Mouse (Mus musculus) midbrain, embryonic 12.5 days (tissue): Measurements from ENCODE around the gene Scamp3. TPM values are rescaled to one million over a fixed set of nuclear protein-coding genes. Genes with fewer than 3 reads are reported as not detected.

Experiments used
- ATAC-seq: fragments of 200-750 bp; cut with Nextera tagmentation; 2 replicates; pipeline ENCODE4 v1.8.0; 2017; ENCODE audit warnings: low read depth, moderate TSS enrichment, moderate library complexity; ENCODE audit not compliant: low FRiP score
- H3K27ac ChIP-seq: fragments of 300-500 bp; sonication (generic); replicated peaks from 2 replicates; pipeline ENCODE4 v1.5.1; 2016; ENCODE audit warnings: mild to moderate bottlenecking
- H3K27me3 ChIP-seq: fragments of 300-500 bp; sonication (generic); 2 replicates; pipeline ENCODE4 v1.6.1; 2016; ENCODE audit warnings: mild to moderate bottlenecking
- H3K36me3 ChIP-seq: fragments of 300-500 bp; sonication (generic); 2 replicates; pipeline ENCODE4 v1.6.1; 2016
- H3K4me1 ChIP-seq: fragments of 300-500 bp; sonication (generic); 2 replicates; pipeline ENCODE4 v1.6.1; 2016
- H3K4me2 ChIP-seq: fragments of 300-500 bp; sonication (generic); replicated peaks from 2 replicates; pipeline ENCODE4 v1.6.1; 2016; ENCODE audit warnings: mild to moderate bottlenecking, moderate library complexity
- H3K4me3 ChIP-seq: fragments of 300-500 bp; sonication (generic); 2 replicates; pipeline ENCODE4 v1.5.1; 2016; ENCODE audit warnings: mild to moderate bottlenecking
- H3K9ac ChIP-seq: fragments of 300-500 bp; sonication (generic); replicated peaks from 2 replicates; pipeline ENCODE4 v1.6.1; 2016; ENCODE audit warnings: mild to moderate bottlenecking, moderate library complexity
- H3K9me3 ChIP-seq: fragments of 300-500 bp; sonication (generic); 2 replicates; pipeline ENCODE4 v1.6.1; 2016; ENCODE audit warnings: mild to moderate bottlenecking
- WGBS: fragments of 180-500 bp; shearing (Covaris S2); methylation state at CpG from one replicate; pipeline ENCODE4 v1.1.7; 2016; 5-methylcytosine and 5-hydroxymethylcytosine counted together
- polyA plus RNA-seq: library from polyadenylated mRNA; unstranded; fragments of >200 nt; fragmentation: Nextera tagmentation; extraction: Ambion mirVana; gene quantifications from 2 replicates; pipeline ENCODE4 v1.2.1, GENCODE M21; 2016

Scamp3 gene
- polyA plus RNA-seq, 1 experiment from 2014 or later: 97.1 TPM

GRCm38 (mm10) chr3:89219546-89219945 is 42.3 kb downstream of the Scamp3 start:
- peak overlapping the region; percentile 63 for H3K27ac ChIP-seq
- no peaks in the 10 kb centered on the region for H3K9me3 ChIP-seq
- peaks cover 73% of the 10 kb centered on the region for H3K4me1 ChIP-seq
- H3K27me3 ChIP-seq: no peaks in the 10 kb centered on the region
- ATAC-seq: no peak
- H3K36me3 ChIP-seq: peaks cover 60% of the 10 kb centered on the region
- no peak overlapping the region for H3K9ac ChIP-seq
- no peak overlapping the region for H3K4me2 ChIP-seq
- no peak overlapping the region for H3K4me3 ChIP-seq
- 46% methylated on average over 8 of the region's 8 CpGs for WGBS

- 75% methylated on average over 5 of the region's 5 CpGs for WGBS
- Histone ChIP-seq H3K27me3 (no peaks in the 10 kb centered on the region), H3K4me2 (no peak overlapping the region), H3K4me1 (peaks cover 71% of the 10 kb centered on the region), H3K9ac (no peak overlapping the region), H3K9me3 (no peaks in the 10 kb centered on the region), H3K27ac (peak overlapping the region; percentile 49), H3K36me3 (peaks cover 61% of the 10 kb centered on the region), H3K4me3 (no peak overlapping the region)
- ATAC-seq: no peak
Observed at GRCm38 (mm10) chr3:89221167-89221566, 43.9 kb downstream of the Scamp3 start.

- peak overlapping the region; percentile 93 for H3K4me2 ChIP-seq
- peaks cover 44% of the 10 kb centered on the region for H3K36me3 ChIP-seq
- no peaks in the 10 kb centered on the region for H3K9me3 ChIP-seq
- peak overlapping the region; percentile 98 for H3K27ac ChIP-seq
- H3K4me3 ChIP-seq: peak overlapping the region; percentile 77
- WGBS: 27% methylated on average over 11 of the region's 11 CpGs
- no peaks in the 10 kb centered on the region for H3K27me3 ChIP-seq
- no peak for ATAC-seq
- H3K9ac ChIP-seq: peak overlapping the region; percentile 93
- peaks cover 77% of the 10 kb centered on the region for H3K4me1 ChIP-seq
Observed at GRCm38 (mm10) chr3:89224796-89225195, 47.5 kb downstream of the Scamp3 start.

GRCm38 (mm10) chr3:89225321-89225815 is 48.1 kb downstream of the Scamp3 start:
- peak overlapping the region; percentile 98 for H3K27ac ChIP-seq
- peak overlapping the region; percentile 93 for H3K4me2 ChIP-seq
- H3K9ac ChIP-seq: peak overlapping the region; percentile 93
- no peak for ATAC-seq
- peak overlapping the region; percentile 77 for H3K4me3 ChIP-seq
- peaks cover 72% of the 10 kb centered on the region for H3K4me1 ChIP-seq
- H3K27me3 ChIP-seq: no peaks in the 10 kb centered on the region
- peaks cover 38% of the 10 kb centered on the region for H3K36me3 ChIP-seq
- 16% methylated on average over 12 of the region's 12 CpGs for WGBS
- H3K9me3 ChIP-seq: no peaks in the 10 kb centered on the region

GRCm38 (mm10) chr3:89225918-89226317 is 48.6 kb downstream of the Scamp3 start:
- H3K4me1 ChIP-seq: peaks cover 71% of the 10 kb centered on the region
- no peaks in the 10 kb centered on the region for H3K9me3 ChIP-seq
- H3K36me3 ChIP-seq: peaks cover 35% of the 10 kb centered on the region
- 11% methylated on average over 4 of the region's 4 CpGs for WGBS
- H3K27ac ChIP-seq: peak overlapping the region; percentile 98
- H3K4me3 ChIP-seq: peak overlapping the region; percentile 77
- ATAC-seq: peak; percentile 80
- no peaks in the 10 kb centered on the region for H3K27me3 ChIP-seq
- peak overlapping the region; percentile 93 for H3K4me2 ChIP-seq
- peak overlapping the region; percentile 93 for H3K9ac ChIP-seq

GRCm38 (mm10) chr3:89226361-89226760 is 49.1 kb downstream of the Scamp3 start:
- Histone ChIP-seq H3K4me3 (peak overlapping the region; percentile 77), H3K36me3 (peaks cover 31% of the 10 kb centered on the region), H3K9ac (peak overlapping the region; percentile 93), H3K27me3 (no peaks in the 10 kb centered on the region), H3K4me1 (peaks cover 69% of the 10 kb centered on the region), H3K4me2 (peak overlapping the region; percentile 93), H3K9me3 (no peaks in the 10 kb centered on the region), H3K27ac (peak overlapping the region; percentile 98)
- WGBS: 10% methylated on average over 11 of the region's 11 CpGs
- no peak for ATAC-seq

- Histone ChIP-seq H3K4me1 (peaks cover 64% of the 10 kb centered on the region), H3K9ac (peak within 1 kb of the TSS; percentile 93), H3K36me3 (peaks cover 26% of the 10 kb centered on the region), H3K27ac (peak within 1 kb of the TSS; percentile 98), H3K4me3 (peak within 1 kb of the TSS; percentile 77), H3K27me3 (no peaks in the 10 kb centered on the region), H3K9me3 (no peaks in the 10 kb centered on the region), H3K4me2 (peak within 1 kb of the TSS; percentile 93)
- under 1% methylated on average over 21 of the region's 21 CpGs for WGBS
- no peak for ATAC-seq
Observed at GRCm38 (mm10) chr3:89226900-89227299, 49.6 kb downstream of the Scamp3 start, which contains the start of gene Mtx1. TSS of gene Mtx1 (minus strand) at chr3:89227088.

GRCm38 (mm10) chr3:89227307-89228179 is 50.3 kb downstream of the Scamp3 start:
- Histone ChIP-seq H3K9me3 (no peaks in the 10 kb centered on the region), H3K4me3 (peak overlapping the region; percentile 77), H3K9ac (peak overlapping the region; percentile 93), H3K4me2 (peak overlapping the region; percentile 93), H3K27ac (peak overlapping the region; percentile 98), H3K27me3 (no peaks in the 10 kb centered on the region), H3K4me1 (peaks cover 63% of the 10 kb centered on the region), H3K36me3 (peaks cover 21% of the 10 kb centered on the region)
- peak; percentile 76 for ATAC-seq
- 1% methylated on average over 41 of the region's 41 CpGs for WGBS

GRCm38 (mm10) chr3:89228180-89228549 is 50.9 kb downstream of the Scamp3 start:
- Histone ChIP-seq H3K36me3 (peaks cover 14% of the 10 kb centered on the region), H3K9ac (peak overlapping the region; percentile 93; the same call in 1 of the 2 replicates), H3K4me1 (peaks cover 57% of the 10 kb centered on the region), H3K9me3 (no peaks in the 10 kb centered on the region), H3K27me3 (no peaks in the 10 kb centered on the region), H3K4me3 (peak overlapping the region; percentile 77), H3K4me2 (peak overlapping the region; percentile 93), H3K27ac (peak overlapping the region; percentile 98)
- 0% methylated on average over 20 of the region's 20 CpGs for WGBS
- ATAC-seq: 0 out of 2 replicates have a peak, but pooled peaks have one; percentile 4

GRCm38 (mm10) chr3:89228836-89229235 is 51.6 kb downstream of the Scamp3 start, which contains the start of gene Muc1:
TSS of gene Muc1 (plus strand) at chr3:89229057.
- Histone ChIP-seq H3K4me3 (peak within 1 kb of the TSS; percentile 77), H3K4me1 (peaks cover 50% of the 10 kb centered on the region), H3K36me3 (peaks cover 12% of the 10 kb centered on the region), H3K9me3 (no peaks in the 10 kb centered on the region), H3K27ac (peak within 1 kb of the TSS; percentile 98), H3K4me2 (peak within 1 kb of the TSS; percentile 93), H3K27me3 (no peaks in the 10 kb centered on the region), H3K9ac (peak within 1 kb of the TSS; percentile 93; the same call in 1 of the 2 replicates)
- no peak for ATAC-seq
- WGBS: 27% methylated on average over 10 of the region's 10 CpGs

- no peak overlapping the region for H3K4me2 ChIP-seq
- no peak overlapping the region for H3K9ac ChIP-seq
- no peaks in the 10 kb centered on the region for H3K27me3 ChIP-seq
- H3K9me3 ChIP-seq: no peaks in the 10 kb centered on the region
- H3K27ac ChIP-seq: no peak overlapping the region
- H3K4me3 ChIP-seq: no peak overlapping the region
- whole genome bisulfite sequencing: 67% methylated on average over 4 of the region's 4 CpGs
- peaks cover 46% of the 10 kb centered on the region for H3K4me1 ChIP-seq
- peaks cover 12% of the 10 kb centered on the region for H3K36me3 ChIP-seq
- no peak for ATAC-seq
Observed at GRCm38 (mm10) chr3:89229276-89229675, 52.0 kb downstream of the Scamp3 start.

- no peak overlapping the region for H3K27ac ChIP-seq
- no peak overlapping the region for H3K9ac ChIP-seq
- no peak overlapping the region for H3K4me3 ChIP-seq
- no peak overlapping the region for H3K4me2 ChIP-seq
- ATAC-seq: no peak
- H3K36me3 ChIP-seq: peaks cover 22% of the 10 kb centered on the region
- H3K4me1 ChIP-seq: peaks cover 33% of the 10 kb centered on the region
- 88% methylated on average over 2 of the region's 2 CpGs for WGBS
- H3K27me3 ChIP-seq: no peaks in the 10 kb centered on the region
- no peaks in the 10 kb centered on the region for H3K9me3 ChIP-seq
Observed at GRCm38 (mm10) chr3:89230561-89230960, 53.3 kb downstream of the Scamp3 start.
